Mouse (Mus musculus) testis, adult 2 months (tissue): ENCODE results near the gene Ints4.

Source experiments
- CTCF ChIP-seq: fragments of 200-500 bp; IDR thresholded peaks from 2 replicates; pipeline ENCODE4 v1.5.1; 2012; ENCODE audit warnings: low read depth, mild to moderate bottlenecking, inconsistent platforms, low read length, moderate library complexity; ENCODE audit not compliant: control insufficient read depth, insufficient read depth, insufficient replicate concordance
- POLR2A ChIP-seq: fragments of 200-500 bp; IDR thresholded peaks from 2 replicates; pipeline ENCODE4 v1.6.1; 2012; ENCODE audit warnings: low read depth, mild to moderate bottlenecking, inconsistent platforms, low read length, moderate library complexity; ENCODE audit not compliant: control insufficient read depth

- TF ChIP-seq POLR2A (no peak), CTCF (no peak)
These were observed 33.7 kb upstream of the Ints4 start for GRCm38 (mm10) chr7:97447050-97447531.
